Mouse (Mus musculus): ENCODE measurements around the gene Nebl.

DNA sequence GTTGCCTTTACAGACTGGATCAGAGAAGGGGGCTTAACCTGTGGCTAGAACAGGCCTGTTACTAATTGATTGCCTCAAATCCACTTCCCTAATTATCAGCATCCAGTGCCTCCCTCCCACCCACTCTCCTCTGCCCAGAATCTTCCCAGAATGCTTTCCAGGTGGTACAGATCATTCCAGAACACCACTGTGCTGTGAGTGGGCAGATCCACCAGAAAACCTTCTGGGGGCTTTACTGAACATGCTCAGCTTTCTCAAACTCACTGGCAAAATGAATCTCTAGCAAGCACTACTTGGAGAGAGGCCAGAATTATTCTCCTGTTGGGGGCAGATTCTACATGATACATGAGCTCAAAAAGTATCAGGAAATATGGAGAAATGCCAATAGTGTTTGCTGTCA lies 277.6 kb downstream of the Nebl start:
- TF ChIP-seq POLR2A (IDR thresholded peaks at IDR 0.05; ENCODE audit: control insufficient read depth, low read depth, low read length) (no peak), CTCF (IDR thresholded peaks at IDR 0.05; ENCODE audit: control insufficient read depth, insufficient read depth, insufficient replicate concordance, low read depth, low read length) (no peak)
